7 mouse cellular contexts compared by ENCODE assay signal in the genomic region with DNA sequence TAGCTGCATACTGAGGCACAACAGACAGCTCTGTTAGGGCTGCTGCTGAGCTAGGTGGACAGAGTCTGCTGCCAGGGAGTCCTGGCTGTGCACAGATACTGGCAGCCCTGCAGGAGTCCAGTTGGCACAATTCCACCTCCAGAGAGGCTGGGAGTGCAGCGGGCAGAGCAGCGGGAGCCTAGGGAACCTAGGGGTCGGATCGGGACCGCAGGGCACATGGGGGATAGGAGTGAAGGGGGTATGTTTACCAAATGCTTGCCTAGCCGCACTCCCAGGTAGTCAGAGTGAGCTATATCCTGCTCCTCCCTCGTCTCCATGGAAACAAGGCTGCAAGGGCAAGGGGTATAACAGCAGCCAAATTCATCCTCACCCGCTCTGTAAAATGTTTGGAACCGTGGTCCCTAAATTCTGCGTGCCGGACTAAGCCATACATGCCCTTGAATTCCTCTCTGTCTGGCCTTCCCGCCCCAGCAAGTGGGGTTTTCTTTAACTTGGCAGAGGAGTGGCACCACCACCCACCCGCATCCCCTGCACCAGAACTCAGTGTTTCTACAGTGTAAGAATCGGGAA. TPM values are rescaled to one million over a fixed set of nuclear protein-coding genes. Genes with fewer than 3 reads are reported as not detected.
DNase-seq lines count a peak whose midpoint lies in the region; ATAC-seq and TF ChIP-seq lines count a peak whose summit lies in the region.

No protein-coding gene starts in this region.

- no peak overlapping the region; the same call in 1 of the 2 replicates for H3K27ac ChIP-seq in forebrain, postnatal 0 days (ENCODE audit: low read depth, low read length)
- H3K27ac ChIP-seq in kidney, embryonic 16.5 days (ENCODE audit: low read length), result no peak overlapping the region
- H3K27ac ChIP-seq in midbrain, embryonic 13.5 days, result no peak overlapping the region

- no peaks in the 10 kb centered on the region for H3K9me3 ChIP-seq in forebrain, postnatal 0 days (ENCODE audit: low read length)
- H3K9me3 ChIP-seq in kidney, embryonic 16.5 days (ENCODE audit: low read length), result no peaks in the 10 kb centered on the region
- no peaks in the 10 kb centered on the region for H3K9me3 ChIP-seq in midbrain, embryonic 13.5 days

- no peaks in the 10 kb centered on the region for H3K27me3 ChIP-seq in forebrain, postnatal 0 days (ENCODE audit: insufficient read depth, low read length)
- no peaks in the 10 kb centered on the region for H3K27me3 ChIP-seq in kidney, embryonic 16.5 days (ENCODE audit: insufficient read depth, low read length)
- peaks cover 6% of the 10 kb centered on the region for H3K27me3 ChIP-seq in midbrain, embryonic 13.5 days

- peak; percentile 43 for DNase-seq in ovary, adult 18-20 months (ENCODE audit: low spot score)
- no peak for DNase-seq in ovary, postnatal 10 days (ENCODE audit: low spot score)
- DNase-seq in cerebellum, adult 9-11 months, result peak; percentile 80
- peak; percentile 56 for DNase-seq in forebrain, postnatal 0 days
- no peak for DNase-seq in urinary bladder, adult 18-20 months (ENCODE audit: low spot score in 2 of 2)

- 9% methylated on average over 14 of the region's 14 CpGs for WGBS in forebrain, postnatal 0 days
- 15% methylated on average over 14 of the region's 14 CpGs for WGBS in kidney, embryonic 16.5 days
- WGBS in midbrain, embryonic 13.5 days, result 22% methylated on average over 14 of the region's 14 CpGs

- H3K4me1 ChIP-seq in forebrain, postnatal 0 days (ENCODE audit: insufficient read depth), result peaks cover 14% of the 10 kb centered on the region
- peaks cover 20% of the 10 kb centered on the region for H3K4me1 ChIP-seq in kidney, embryonic 16.5 days (ENCODE audit: insufficient read depth, low read length)
- H3K4me1 ChIP-seq in midbrain, embryonic 13.5 days (replicated peaks), result peaks cover 23% of the 10 kb centered on the region

- H3K4me2 ChIP-seq in forebrain, postnatal 0 days (ENCODE audit: low read depth), result peak overlapping the region; percentile 54
- H3K4me2 ChIP-seq in kidney, embryonic 16.5 days (replicated peaks; ENCODE audit: low read depth, low read length), result peak overlapping the region; percentile 26
- H3K4me2 ChIP-seq in midbrain, embryonic 13.5 days (replicated peaks), result peak overlapping the region; percentile 59

- no peaks in the 10 kb centered on the region for H3K36me3 ChIP-seq in forebrain, postnatal 0 days (ENCODE audit: insufficient read depth)
- no peaks in the 10 kb centered on the region for H3K36me3 ChIP-seq in kidney, embryonic 16.5 days (ENCODE audit: insufficient read depth, low read length)
- no peaks in the 10 kb centered on the region for H3K36me3 ChIP-seq in midbrain, embryonic 13.5 days

- ATAC-seq in forebrain, postnatal 0 days, result peak; percentile 60
- peak; percentile 57; the same call in 1 of the 2 replicates for ATAC-seq in kidney, embryonic 16.5 days (ENCODE audit: low FRiP score, low TSS enrichment)
- peak; percentile 76 for ATAC-seq in midbrain, embryonic 13.5 days

- TF ChIP-seq CTCF in forebrain, postnatal 0 days (IDR thresholded peaks at IDR 0.05; ENCODE audit: low read depth), result no peak

- H3K9ac ChIP-seq in forebrain, postnatal 0 days, result peak overlapping the region; percentile 52; the same call in 1 of the 2 replicates
- no peak overlapping the region for H3K9ac ChIP-seq in kidney, embryonic 16.5 days (replicated peaks; ENCODE audit: low read length)
- H3K9ac ChIP-seq in midbrain, embryonic 13.5 days (replicated peaks), result no peak overlapping the region

- H3K4me3 ChIP-seq in forebrain, postnatal 0 days (ENCODE audit: low read depth, low read length), result peak overlapping the region; percentile 9; the same call in 1 of the 2 replicates
- no peak overlapping the region for H3K4me3 ChIP-seq in kidney, embryonic 16.5 days (ENCODE audit: low read length)
- H3K4me3 ChIP-seq in midbrain, embryonic 13.5 days (replicated peaks), result no peak overlapping the region

RNA-seq across cellular contexts. Expression of a gene that starts 17.3 kb away (rescaled TPM):
- 28.0 and 38.2 TPM in 2 replicates for total RNA-seq in forebrain, postnatal 0 days (2014; rRNA removed)
- polyA plus RNA-seq in forebrain, postnatal 0 days (2015; fragmentation: Nextera tagmentation; extraction: Ambion mirVana), result 4.4 and 8.3 TPM in 2 replicates
- polyA plus RNA-seq in kidney, embryonic 16.5 days (2015; fragmentation: Nextera tagmentation; extraction: Ambion mirVana), result 42.9 and 50.2 TPM in 2 replicates
- 14.2 and 19.2 TPM in 2 replicates for polyA plus RNA-seq in midbrain, embryonic 13.5 days (2015; fragmentation: Nextera tagmentation; extraction: Ambion mirVana)

RNA-seq across cellular contexts. Expression of a gene that starts 24.0 kb away (rescaled TPM):
- total RNA-seq in forebrain, postnatal 0 days (2014; rRNA removed), result 7.6 and 12.5 TPM in 2 replicates
- 6.8 and 9.4 TPM in 2 replicates for polyA plus RNA-seq in forebrain, postnatal 0 days (2015; fragmentation: Nextera tagmentation; extraction: Ambion mirVana)
- polyA plus RNA-seq in kidney, embryonic 16.5 days (2015; fragmentation: Nextera tagmentation; extraction: Ambion mirVana), result 11.7 and 18.5 TPM in 2 replicates
- 3.4 and 6.0 TPM in 2 replicates for polyA plus RNA-seq in midbrain, embryonic 13.5 days (2015; fragmentation: Nextera tagmentation; extraction: Ambion mirVana)

RNA-seq across cellular contexts. Expression of a gene that starts 49.8 kb away (rescaled TPM):
- 44.6 and 48.3 TPM in 2 replicates for total RNA-seq in forebrain, postnatal 0 days (2014; rRNA removed)
- polyA plus RNA-seq in forebrain, postnatal 0 days (2015; fragmentation: Nextera tagmentation; extraction: Ambion mirVana), result 9.0 and 13.6 TPM in 2 replicates
- polyA plus RNA-seq in kidney, embryonic 16.5 days (2015; fragmentation: Nextera tagmentation; extraction: Ambion mirVana), result 18.3 and 20.8 TPM in 2 replicates
- polyA plus RNA-seq in midbrain, embryonic 13.5 days (2015; fragmentation: Nextera tagmentation; extraction: Ambion mirVana), result 12.8 and 13.1 TPM in 2 replicates

Comparison
In these comparisons a context has a peak if more than half of its experiments do, and no peak if none do; other contexts are left out.
1. DNase-seq: peak in ovary, adult 18-20 months (single experiment), cerebellum, adult 9-11 months (single experiment) and forebrain, postnatal 0 days (single experiment); none in ovary, postnatal 10 days (single experiment) and urinary bladder, adult 18-20 months (0 of 2).
2. Peak in every context shown above with its lines, with median percentiles within 50 percentile points of each other: ATAC-seq and H3K4me2 ChIP-seq.